Mouse (Mus musculus): ENCODE measurements around the gene Plpp7. TPM values are rescaled to one million over a fixed set of nuclear protein-coding genes. Genes with fewer than 3 reads are reported as not detected.

The Plpp7 gene
- polyA plus RNA-seq, 1 experiment: 3.3 TPM

DNA sequence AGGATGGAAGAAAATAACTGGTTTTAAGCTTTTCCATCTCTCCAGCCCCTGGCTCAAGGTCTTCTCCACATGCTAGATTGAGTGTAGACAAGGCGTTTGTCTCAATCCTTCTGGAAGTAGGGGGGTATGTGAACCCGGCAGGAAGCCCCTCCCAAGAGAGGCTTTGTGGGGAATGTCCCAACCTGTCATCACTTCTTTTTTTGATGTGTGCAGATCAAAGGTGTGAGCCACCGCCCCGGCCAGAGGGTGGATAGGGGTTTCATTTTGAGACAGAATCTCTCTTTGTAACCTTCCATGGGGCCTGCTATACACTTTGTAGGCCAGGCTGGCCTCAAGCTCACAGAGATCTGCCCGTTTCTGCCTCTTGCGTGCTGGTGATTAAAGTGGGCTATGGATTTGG, 60.3 kb downstream of the Plpp7 start:
- no peaks in the 10 kb centered on the region for H3K27me3 ChIP-seq (replicated peaks)
- peaks cover 88% of the 10 kb centered on the region for H3K4me1 ChIP-seq
- no peaks in the 10 kb centered on the region for H3K9me3 ChIP-seq
- no peak for TF ChIP-seq FLI1 (IDR thresholded peaks at IDR 0.05; ENCODE audit: low read length)
- no peak for TF ChIP-seq GATA1 (IDR thresholded peaks at IDR 0.05; ENCODE audit: borderline replicate concordance, low read length)
- H3K4me3 ChIP-seq (replicated peaks): peak overlapping the region; percentile 97
- H3K36me3 ChIP-seq (replicated peaks; ENCODE audit: low read length): peaks cover 42% of the 10 kb centered on the region

DNA sequence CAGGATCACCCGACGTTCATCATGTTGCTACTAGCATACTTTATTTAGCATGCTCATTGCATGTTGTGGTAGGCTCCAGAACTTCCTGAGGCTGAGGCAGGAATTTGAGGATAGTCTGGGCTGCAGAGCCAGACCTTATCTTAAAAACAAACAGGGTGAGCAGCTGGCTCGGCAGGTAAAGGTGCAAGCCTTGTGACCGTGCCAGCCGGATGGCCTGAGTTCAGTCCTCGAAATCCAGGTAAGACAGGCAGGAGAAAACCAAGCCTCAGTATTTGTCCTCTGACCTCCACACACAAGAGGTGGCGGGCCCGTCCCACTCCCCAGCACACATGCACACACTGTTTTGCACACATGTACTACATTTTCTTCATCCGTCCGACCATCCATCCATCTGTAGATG, 61.3 kb downstream of the Plpp7 start:
- TF ChIP-seq GATA1 (IDR thresholded peaks at IDR 0.05; ENCODE audit: borderline replicate concordance, low read length): no peak
- no peak for TF ChIP-seq FLI1 (IDR thresholded peaks at IDR 0.05; ENCODE audit: low read length)

DNA sequence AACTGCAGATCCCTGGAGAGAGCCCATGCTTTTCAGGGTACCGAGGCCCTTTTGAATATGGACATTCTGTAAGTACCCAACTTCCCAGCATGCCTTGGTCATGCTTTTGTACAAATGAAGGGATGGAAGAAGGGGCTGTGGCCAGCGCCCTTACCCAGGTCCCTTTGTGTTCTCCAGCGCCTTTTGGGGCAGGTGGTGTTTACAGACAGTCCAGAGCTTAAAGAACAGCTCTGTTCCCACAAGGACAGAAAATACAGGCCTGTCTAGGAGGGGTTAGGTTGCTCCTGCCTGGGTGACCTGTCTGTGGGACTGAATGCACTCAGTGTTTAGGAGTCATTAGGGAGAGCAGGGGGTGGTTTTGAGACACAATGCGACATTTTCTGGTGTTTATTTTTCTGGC, 62.0 kb downstream of the Plpp7 start:
- Histone ChIP-seq H3K4me3 (replicated peaks) (no peak overlapping the region), H3K9me3 (no peaks in the 10 kb centered on the region), H3K36me3 (replicated peaks; ENCODE audit: low read length) (peaks cover 56% of the 10 kb centered on the region), H3K27me3 (replicated peaks) (no peaks in the 10 kb centered on the region), H3K4me1 (peaks cover 99% of the 10 kb centered on the region)
- TF ChIP-seq FLI1 (IDR thresholded peaks at IDR 0.05; ENCODE audit: low read length) (no peak), GATA1 (IDR thresholded peaks at IDR 0.05; ENCODE audit: borderline replicate concordance, low read length) (no peak)

More for the DNA sequence above, 61.3 kb downstream of the Plpp7 start:
- Histone ChIP-seq H3K36me3 (replicated peaks; ENCODE audit: low read length) (peaks cover 49% of the 10 kb centered on the region), H3K4me3 (replicated peaks) (peak overlapping the region; percentile 76), H3K4me1 (peaks cover 96% of the 10 kb centered on the region), H3K27me3 (replicated peaks) (no peaks in the 10 kb centered on the region), H3K9me3 (no peaks in the 10 kb centered on the region)

DNA sequence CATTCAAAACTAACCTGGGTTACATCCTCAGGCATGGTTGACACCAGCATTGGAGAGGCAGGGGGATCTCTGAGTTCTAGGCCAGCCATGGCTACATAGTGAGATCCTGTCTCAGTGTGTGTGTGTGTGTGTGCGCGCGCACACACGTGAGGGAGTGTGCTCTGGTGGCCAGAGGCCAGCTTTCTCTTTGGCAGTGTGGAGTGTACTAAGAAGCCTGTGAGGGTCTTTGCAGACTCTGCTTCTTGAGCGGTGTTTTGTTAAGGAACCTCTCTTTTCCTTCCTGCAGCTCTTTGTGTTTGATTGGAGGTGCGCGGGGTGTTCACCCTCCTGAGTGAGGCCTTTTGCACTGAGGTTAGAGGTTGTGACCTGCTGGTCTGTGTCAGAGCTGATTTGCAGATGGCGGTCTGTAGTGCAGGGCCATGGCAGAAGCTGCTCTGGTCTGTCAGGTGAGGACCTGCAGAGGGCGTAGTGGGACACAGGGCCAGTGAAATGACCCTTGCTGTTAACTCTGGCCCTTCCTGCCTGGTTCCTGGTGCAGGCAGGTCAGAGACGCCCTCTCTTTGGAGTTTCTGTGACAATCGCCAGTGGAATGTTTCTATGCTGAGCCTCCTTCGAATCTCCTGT, 63.4 kb downstream of the Plpp7 start:
- TF ChIP-seq GATA1 (IDR thresholded peaks at IDR 0.05; ENCODE audit: borderline replicate concordance, low read length) (no peak), FLI1 (IDR thresholded peaks at IDR 0.05; ENCODE audit: low read length) (no peak)
- H3K27me3 ChIP-seq (replicated peaks): no peaks in the 10 kb centered on the region
- H3K4me3 ChIP-seq (replicated peaks): no peak overlapping the region
- peaks cover 63% of the 10 kb centered on the region for H3K36me3 ChIP-seq (replicated peaks; ENCODE audit: low read length)
- peaks cover 97% of the 10 kb centered on the region for H3K4me1 ChIP-seq
- H3K9me3 ChIP-seq: no peaks in the 10 kb centered on the region

Other genes starting within 250 kb of the Plpp7 start
- 0.02 TPM in 1 of 2 replicates, not detected in the other for gene Fibcd1, start 249.5 kb upstream of the Plpp7 start, polyA plus RNA-seq (2012; ENCODE audit: insufficient read depth, low replicate concordance)
- gene Lamc3, start 208.2 kb upstream of the Plpp7 start, polyA plus RNA-seq (2012; ENCODE audit: insufficient read depth, low replicate concordance): not detected in 2 replicates
- gene Aif1l, start 145.4 kb upstream of the Plpp7 start, polyA plus RNA-seq (2012; ENCODE audit: insufficient read depth, low replicate concordance): not detected in 2 replicates
- 10.0 and 14.4 TPM in 2 replicates for gene Nup214, start 121.1 kb upstream of the Plpp7 start, polyA plus RNA-seq (2012; ENCODE audit: insufficient read depth, low replicate concordance)
- gene Fam78a, start 10.7 kb upstream of the Plpp7 start, polyA plus RNA-seq (2012; ENCODE audit: insufficient read depth, low replicate concordance): 43.5 and 60.3 TPM in 2 replicates
- 20.7 and 115 TPM in 2 replicates for gene Prrc2b, start 55.6 kb downstream of the Plpp7 start, polyA plus RNA-seq (2012; ENCODE audit: insufficient read depth, low replicate concordance)
- gene Pomt1, start 141.1 kb downstream of the Plpp7 start, polyA plus RNA-seq (2012; ENCODE audit: insufficient read depth, low replicate concordance): 5.3 and 16.0 TPM in 2 replicates
- gene Uck1, start 164.6 kb downstream of the Plpp7 start, polyA plus RNA-seq (2012; ENCODE audit: insufficient read depth, low replicate concordance): 26.0 and 29.8 TPM in 2 replicates
- 26.0 and 40.5 TPM in 2 replicates for gene Golga2, start 191.9 kb downstream of the Plpp7 start, polyA plus RNA-seq (2012; ENCODE audit: insufficient read depth, low replicate concordance)
- gene Swi5, start 192.5 kb downstream of the Plpp7 start, polyA plus RNA-seq (2012; ENCODE audit: insufficient read depth, low replicate concordance): 652 and 1,719 TPM in 2 replicates

Data from megakaryocyte, embryonic 14.5 days (primary cell).